Mouse (Mus musculus) heart, adult 18-20 months (tissue): ENCODE measurements around the gene Wnt1. TPM values are rescaled to one million over a fixed set of nuclear protein-coding genes. Genes with fewer than 3 reads are reported as not detected.
"Not testable (repeated sequence)": the region's sequence is repeated elsewhere in the genome, so short reads cannot be mapped to it uniquely, and the experiment has no call there.

Experiments used
- DNase-seq, 2 experiments: peaks; one replicate each; pipeline ENCODE4 v3.0.0; 2021 to 2022; ENCODE audit warnings: mixed read lengths in 1 of 2
- long read RNA-seq, 2 experiments: library from polyadenylated mRNA; stranded (forward); transcript quantifications; one replicate each; pipeline ENCODE4 v2.0.0; 2021
- total RNA-seq, 2 experiments: library from RNA; stranded (reverse); gene quantifications; 2 replicates each; pipeline ENCODE4 v1.2.3; 2021

The Wnt1 gene
- total RNA-seq: not detected
- long read RNA-seq, experiment 1: 0 reads
- long read RNA-seq, experiment 2: 0 reads

DNA sequence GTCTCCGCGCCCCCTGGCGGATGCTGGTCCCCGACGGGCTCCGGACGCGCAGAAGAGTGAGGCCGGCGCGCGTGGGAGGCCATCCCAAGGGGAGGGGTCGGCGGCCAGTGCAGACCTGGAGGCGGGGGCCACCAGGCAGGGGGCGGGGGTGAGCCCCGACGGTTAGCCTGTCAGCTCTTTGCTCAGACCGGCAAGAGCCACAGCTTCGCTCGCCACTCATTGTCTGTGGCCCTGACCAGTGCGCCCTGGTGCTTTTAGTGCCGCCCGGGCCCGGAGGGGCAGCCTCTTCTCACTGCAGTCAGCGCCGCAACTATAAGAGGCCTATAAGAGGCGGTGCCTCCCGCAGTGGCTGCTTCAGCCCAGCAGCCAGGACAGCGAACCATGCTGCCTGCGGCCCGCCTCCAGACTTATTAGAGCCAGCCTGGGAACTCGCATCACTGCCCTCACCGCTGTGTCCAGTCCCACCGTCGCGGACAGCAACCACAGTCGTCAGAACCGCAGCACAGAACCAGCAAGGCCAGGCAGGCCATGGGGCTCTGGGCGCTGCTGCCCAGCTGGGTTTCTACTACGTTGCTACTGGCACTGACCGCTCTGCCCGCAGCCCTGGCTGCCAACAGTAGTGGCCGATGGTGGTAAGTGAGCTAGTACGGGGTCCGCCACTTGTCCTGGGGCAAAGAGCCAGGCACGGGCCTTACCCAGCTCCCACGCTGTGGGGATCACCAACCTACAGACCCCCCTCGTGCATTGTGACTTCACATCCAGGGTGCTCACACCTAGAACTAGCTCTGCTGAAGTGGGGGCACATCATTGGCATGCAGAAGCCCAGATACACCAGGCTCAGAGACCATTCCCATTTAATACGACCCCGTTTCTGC is at the start of gene Wnt1:
Wnt1 (plus strand) TSS at position 197 of the 875 bp plus-strand sequence.
- DNase-seq: peak in 1 of 2 experiments; percentile 73

DNA sequence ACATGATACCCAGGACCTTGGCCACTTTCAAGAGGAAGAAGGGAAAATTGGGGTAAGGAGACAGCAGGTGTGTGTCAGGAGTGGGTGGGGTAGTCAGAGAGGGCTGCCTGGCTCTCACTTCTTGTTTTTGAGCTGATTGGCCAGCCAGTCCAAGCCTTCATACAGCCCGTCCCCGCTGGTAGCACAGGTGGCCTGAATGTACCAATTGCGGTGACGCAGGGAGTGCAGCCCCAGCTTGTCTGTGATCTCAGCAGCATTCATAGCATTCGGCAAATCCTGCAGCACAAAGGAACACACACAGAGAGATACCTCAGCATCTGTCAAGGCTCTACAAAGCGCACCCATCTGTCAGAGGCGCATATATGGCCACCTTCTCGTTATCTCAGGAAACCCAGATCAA is 49.4 kb upstream of the Wnt1 start:
- DNase-seq: no peak

DNA sequence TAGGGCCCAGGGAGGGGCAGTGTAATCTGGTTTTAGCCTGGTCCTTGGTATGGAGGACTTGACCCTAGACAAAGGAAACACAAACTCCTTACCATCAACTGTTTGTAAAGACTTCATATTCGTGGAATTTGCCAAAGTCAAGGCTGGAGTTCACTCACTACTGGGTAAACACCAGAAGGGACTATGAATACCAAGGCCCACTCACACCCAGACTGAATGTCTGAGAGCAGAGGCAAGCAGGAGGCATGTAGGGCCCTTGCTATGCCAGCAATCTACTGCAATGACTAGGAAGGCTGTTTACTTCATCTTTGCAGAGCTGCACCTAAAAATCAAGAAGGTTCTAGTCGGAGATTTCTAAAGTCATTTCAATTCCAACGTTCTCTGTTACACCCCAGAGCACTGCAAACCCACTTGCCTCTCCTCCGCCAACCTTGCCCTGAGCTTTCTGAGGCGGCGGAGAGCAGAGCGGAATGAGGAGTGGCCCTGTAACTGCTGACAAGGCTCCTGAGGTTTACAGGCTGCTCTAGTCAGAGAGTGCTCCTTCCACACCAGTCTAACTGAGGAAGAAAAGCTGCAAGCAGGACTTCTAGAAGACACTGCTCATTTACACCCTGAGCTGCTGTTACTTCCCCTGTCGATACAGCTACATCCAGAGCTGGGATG is 46.8 kb upstream of the Wnt1 start:
- no peak for DNase-seq

DNA sequence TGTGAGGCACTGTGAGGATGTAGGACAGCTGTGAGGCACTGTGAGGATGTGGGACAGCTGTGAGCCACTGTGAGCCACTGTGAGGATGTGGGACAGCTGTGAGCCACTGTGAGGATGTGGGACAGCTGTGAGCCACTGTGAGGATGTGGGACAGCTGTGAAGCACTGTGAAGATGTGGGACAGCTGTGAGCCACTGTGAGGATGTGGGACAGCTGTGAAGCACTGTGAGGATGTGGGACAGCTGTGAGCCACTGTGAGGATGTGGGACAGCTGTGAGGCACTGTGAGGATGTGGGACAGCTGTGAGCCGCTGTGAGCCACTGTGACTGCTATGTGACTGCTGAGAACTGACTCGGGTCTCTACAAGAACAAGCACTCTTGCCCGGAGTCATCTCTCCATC is 45.8 kb upstream of the Wnt1 start:
- DNase-seq: not testable (repeated sequence)

DNA sequence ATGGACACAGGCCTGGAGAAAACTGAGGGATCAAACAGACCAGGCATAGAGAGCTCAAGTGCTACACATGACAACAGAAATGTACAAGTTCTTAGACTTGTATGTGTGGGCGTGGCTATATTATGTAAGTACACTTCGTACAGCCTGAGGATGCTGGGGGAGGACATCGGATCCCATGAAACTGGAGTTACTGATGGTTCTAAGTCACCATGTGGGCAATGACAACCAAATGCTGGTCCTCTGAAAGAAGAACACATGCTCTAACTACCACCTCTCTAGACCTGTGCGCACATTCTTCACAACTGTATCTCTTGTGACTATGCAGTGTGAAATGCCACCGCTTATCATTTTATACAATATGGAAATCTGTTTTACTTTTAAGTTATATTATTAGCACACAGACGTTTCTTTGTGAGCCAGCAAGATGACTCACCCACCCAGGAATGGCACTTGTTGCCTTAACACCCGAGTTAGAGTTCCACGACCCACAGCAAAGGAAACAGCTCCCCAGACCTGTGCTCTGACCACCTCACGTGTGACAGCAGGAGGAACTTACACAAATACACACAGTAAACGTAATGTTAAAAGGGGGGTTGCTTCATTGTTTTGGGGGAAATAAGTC is 43.2 kb upstream of the Wnt1 start:
- DNase-seq: no peak

DNA sequence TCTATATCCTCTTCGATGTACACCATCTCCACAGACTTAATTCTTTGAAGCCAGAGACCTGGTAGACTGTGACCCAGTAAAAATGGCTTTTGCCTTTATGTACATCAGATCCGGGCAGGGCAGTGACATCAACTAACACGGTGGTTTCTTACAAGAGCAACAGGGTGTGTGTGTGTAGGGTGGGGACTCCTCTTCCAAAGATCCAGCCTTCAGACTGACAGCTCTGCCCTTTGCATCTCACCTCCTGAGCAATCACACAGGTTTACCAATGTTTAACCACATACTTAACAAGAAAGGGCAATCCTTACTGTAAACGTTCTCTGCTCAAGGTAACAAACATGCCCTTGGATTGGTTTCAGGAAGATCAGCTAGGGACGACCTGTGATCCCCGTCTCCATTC is 42.4 kb upstream of the Wnt1 start:
- DNase-seq: no peak

DNA sequence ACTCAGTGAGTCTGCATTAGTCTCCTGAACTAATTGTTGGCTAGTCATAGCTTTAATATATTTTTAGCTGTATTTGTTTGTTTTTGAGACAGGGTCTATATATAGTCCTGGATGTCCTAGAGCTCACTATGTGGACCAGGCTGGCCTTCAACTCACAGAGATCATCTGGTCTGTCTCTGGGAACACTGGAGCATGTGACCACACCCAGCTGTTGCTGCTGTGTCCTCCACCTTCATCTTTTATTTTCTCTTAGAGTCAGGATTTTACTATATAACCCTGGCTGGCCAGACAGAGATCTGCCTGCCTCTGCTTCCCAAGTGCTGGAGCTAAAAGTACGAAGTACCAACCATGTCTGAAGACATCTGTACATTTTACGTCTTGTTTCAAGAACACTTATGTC is 40.6 kb upstream of the Wnt1 start:
- no peak for DNase-seq

DNA sequence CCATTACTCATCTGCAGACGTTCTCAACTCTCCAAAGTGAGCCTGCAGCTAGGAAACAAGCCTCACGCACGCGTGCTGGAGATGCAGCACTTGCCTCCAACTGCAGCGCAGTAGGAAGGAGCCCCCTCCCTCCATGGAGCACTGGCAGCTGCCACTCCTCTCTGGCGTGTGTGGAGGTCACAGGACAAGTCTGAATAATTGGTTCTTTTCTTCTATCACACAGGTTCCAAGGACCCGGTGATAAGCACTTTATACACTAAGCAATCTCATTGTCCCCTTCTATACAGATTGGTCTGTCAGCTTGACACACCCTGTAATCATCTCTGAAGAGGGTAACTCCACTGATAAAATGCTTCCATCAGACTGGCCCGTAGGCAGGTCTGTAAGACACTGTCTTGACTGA is 36.6 kb upstream of the Wnt1 start:
- no peak for DNase-seq

DNA sequence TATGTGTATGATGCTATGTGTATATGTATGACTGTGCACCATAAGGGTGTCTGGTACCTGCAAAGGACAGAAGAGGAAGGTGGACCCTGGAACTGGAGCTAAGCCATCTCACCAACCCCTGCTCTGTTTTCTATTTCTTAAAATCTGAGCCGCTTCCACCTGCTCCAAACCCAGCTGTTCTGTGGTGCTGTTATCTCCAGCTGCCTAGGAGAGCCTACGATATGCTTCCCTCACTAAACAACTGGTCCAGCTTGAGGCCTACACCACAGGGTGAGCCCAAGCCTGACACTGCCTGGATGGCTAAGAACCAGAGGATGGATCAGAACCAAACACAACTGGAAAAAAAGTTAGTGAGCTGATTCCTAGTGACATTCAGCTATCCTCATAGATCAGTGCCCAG is 35.5 kb upstream of the Wnt1 start:
- no peak for DNase-seq

DNA sequence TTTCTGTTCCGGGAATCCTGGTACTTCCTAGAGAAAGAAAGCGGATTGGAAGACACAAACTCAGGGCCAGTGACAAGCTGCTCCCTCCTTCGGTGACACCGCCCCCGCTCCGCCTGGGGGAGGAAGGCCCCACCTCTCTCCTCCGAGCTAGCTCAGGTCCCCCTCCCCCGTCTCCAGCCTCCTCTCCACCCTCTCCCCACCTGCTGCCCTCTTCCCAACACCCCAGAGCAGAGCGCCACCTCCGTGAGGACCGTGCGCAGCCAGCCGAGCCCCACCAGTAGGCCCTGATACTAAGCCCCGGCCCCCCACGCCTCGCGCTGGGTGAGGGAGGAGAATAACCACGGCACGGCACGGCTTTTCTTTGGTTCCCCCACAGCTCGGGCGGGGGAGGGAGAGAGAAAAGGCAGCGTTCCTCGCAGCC is 27.4 kb upstream of the Wnt1 start:
- DNase-seq: peak; percentile 56 to 80

DNA sequence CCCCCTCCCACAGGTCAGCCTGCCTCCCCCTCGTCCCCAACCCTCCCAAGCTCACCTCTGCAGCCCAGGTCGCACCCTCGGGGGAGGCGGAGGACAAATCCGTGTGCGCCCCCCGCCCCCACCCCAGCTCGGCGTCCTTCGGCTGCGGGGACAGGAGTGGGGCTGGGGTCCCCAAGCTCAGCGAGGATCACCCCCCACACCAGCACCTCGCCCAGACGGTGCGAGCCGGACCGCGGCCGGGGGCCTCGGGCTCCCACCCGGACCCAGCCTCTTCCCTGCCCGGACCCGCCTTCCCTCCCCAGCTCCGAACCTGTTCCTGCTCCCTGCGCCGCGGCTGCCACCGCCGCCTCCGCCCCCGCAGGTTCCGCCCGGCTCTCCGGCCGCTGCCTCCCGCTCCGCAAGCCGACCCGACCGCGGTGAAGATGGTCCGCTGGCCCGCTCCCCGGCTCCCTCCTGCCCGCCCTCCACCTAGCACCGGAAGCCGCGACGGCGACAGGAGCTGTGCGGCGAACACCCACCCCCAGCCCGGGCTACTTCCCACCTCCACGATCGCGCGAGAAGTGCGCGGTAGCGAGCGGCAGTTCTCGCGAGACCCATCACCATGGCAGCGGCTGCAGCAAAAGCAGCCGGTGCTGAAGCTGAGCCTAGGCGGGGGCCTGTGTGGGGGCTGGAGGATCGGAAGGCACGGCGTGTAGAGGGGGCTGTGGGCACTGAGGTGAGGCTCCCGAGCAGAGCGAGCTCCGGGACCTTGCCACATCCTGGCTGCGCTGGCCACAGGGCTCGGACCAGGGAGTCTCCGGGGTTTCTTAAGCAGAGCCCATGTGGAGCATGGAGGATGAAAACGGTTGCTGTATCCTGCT is 26.8 kb upstream of the Wnt1 start, which contains the start of gene Arf3:
Arf3 (minus strand) TSS at position 545 of the 860 bp plus-strand sequence.
- DNase-seq: peak; percentile 96 to 97

DNA sequence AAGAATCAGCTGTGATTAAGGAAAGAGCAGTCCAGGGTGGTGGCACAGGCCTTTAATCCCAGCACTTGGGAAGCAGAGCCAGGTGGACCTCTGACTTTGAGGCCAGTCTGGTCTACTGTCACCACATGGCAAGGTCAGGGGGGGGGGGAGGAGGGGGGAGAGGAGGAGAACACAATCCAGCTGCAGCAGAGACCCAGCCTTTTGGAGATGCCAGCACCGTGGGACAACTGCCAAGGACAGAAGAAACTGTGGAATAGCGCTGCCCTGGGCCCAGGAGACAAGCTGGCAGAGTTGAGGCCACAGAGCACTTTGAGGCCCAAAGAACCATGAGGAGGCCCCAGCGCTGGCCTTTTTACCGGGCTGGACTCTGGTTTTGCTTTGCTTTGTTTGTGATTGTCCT is 23.7 kb upstream of the Wnt1 start:
- no peak for DNase-seq

DNA sequence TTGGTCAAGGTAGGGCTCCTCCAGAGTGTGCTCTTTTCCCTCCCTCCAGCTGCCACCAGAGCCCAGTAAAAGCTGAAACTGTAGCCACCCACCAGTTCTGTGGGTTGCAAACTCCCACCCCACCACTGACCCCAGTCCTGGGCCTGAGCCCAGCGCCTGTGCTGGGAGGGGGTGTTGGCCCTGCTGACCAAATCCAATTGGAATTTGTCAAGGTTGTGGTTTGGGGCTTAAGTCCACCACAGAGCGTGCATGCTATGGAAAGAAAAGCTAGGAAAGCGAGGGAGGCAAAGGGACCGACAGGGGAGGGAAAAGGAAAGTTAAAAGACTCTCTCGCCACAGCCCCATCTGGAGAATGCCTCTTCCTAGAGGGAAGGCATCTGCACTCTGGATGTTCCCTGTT is 21.4 kb upstream of the Wnt1 start:
- DNase-seq: no peak

DNA sequence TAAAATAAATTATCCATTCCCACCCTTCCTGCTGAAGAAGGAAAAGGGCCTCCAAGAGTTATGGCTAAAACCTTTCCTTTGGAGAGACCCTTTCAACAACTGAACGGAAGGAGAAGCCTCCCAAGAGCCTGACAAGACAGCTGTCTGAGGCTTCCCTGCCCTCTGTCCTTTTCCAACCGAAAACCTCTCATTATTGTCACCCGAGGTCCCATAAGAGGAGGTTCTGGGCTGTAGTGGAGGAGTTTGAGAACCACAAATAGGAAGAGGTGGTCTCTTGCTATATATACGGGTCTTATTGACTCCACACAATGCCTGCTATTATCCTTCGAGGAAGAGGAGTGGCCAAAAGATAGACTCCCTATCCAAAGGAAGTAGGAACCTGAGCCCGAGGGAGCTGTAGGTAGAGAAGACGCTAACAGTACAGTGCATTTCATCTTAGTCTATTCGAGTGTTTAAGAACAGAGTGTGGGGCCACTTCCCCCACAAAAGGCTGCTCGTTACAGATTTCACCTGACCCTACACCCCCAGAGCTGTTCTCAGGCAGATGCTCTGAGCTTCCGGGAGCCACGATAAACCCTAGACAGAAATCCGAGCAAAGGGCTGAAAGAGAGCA is 17.7 kb upstream of the Wnt1 start:
- no peak for DNase-seq

DNA sequence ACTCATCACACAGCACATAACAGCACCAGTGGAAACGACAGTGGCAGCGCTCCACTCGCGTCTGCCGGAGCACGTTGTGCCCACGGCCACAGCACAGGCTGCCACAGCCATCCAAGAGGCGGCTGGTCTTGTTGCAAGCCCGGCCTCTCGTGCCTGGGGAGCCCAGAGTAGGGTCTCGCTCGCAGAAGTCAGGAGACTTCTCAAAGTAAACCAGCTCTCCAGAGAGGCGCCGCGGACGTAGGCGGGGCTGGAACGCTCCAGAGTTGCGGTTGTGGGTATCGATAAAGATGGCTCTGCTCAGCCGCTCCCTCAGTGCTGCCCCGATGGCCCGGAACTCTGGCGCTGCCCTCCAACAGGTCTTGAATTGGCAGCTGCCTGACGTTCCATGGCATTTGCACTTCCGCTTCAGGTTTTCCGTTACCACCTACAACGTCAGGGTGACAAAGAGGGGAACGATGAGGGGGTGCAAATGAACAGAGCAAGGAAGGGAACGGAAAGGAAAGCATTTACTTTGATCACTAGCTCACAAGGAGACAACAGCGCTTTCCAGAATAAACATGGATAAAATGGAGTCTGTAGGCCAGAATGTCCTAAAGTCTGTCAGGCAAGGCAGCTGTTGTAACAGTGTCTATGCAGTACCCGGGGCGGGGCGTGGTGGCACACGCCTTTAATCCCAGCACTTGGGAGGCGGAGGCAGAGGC is 17.0 kb upstream of the Wnt1 start:
- no peak for DNase-seq

DNA sequence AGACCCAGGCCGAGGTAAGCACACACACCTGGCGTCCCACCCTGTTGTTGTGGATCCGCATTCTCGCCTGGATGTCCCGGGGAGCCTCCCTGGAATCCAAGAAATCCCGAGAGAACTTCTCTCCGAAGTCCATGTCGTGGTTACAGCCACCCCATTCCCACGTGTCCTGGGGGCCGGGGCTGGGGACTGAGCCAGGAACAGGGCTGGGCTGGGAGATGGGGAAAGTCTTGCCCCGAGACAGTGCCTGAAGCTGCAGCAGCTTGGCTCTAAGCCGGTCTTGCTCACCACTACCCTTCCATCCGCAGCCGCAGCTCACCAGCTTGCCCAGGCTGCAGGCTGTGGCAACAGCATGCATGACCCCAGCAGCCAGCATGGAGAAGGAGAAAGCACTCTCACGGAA is 15.6 kb upstream of the Wnt1 start:
- no peak for DNase-seq

DNA sequence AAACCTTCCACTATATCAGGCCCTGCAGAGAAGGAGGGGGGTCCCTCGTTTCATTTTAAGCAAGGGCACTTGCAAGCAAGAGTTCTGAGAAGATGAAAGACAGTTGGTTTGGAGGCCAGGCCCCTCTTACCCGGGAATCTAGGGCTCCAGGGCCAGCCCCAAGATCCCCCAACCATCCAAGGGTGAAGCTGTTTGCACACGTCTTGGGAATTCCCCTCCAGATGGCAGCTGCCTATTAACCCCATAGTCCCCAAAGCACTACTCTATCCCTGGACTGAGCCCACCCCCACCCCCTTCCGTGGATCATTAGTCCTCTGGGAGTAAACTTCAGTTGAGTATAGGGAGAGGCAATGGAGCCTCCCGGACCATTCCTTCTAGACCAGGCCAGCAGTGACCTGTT is 14.1 kb upstream of the Wnt1 start:
- DNase-seq: no peak

DNA sequence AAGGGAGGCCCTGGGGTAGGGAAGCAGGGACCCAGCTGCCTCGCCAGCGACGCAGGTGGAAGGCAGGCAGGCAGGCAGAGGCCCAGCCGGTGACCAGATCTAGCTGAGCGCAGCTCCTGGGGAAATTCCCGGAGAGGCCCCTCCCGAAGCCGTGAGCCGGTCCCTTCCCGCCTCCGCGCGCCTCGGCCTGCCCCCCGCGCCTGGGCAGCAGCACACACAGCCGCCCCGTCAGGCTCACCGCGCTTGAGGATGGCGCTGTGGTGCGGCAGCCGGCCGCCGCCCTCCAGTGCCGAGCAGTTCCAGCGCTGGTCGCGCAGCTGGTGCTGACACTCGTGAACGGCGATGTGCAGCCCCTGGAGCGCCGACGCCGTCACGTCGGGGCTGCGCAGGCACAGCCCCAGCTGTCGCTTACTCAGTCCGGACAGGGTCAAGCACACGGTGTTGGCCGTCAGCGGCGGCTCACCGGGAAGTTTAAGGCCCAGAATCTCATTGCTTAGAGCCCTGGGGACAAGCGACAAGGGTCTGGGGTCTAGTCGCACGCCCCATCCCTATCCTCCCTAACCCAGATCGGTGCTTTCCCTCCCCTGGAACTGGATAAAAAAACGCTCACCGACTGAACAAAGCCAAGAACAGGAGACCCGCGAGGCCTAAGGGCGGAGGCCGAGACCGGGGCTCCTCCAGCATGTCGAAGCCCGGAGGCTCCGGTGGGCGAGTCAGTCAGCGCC is 13.2 kb upstream of the Wnt1 start:
- DNase-seq: peak in 1 of 2 experiments; percentile 23

DNA sequence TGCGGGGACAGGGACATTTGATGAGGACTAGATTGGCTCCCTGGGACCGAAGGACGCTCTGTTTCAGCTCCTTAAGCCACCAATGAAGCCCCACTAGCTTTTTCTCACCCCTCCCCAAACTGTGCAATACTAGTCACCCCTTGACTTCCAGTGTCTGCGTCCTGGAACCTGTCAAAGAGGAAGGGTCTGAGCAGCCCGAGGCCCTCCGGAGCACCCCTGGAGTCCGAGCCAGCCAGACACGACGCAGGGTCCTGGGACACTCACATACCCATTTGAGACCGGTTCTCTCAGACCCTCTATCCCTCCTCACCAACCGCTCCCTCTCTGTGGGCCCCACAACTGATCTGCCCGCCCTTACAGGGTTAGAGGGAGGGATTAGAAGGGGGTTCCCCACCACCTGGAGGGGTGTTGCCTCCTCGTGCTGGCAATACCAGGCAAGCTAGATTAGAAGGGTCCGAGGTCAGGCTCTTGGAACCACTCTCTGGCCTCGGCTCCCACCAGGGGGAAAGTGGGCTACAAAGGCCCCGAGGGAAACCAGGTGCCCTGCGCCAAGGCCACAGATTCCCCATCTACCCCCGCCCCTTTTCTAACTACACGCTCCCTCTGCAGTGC is 12.5 kb upstream of the Wnt1 start:
- no peak for DNase-seq

DNA sequence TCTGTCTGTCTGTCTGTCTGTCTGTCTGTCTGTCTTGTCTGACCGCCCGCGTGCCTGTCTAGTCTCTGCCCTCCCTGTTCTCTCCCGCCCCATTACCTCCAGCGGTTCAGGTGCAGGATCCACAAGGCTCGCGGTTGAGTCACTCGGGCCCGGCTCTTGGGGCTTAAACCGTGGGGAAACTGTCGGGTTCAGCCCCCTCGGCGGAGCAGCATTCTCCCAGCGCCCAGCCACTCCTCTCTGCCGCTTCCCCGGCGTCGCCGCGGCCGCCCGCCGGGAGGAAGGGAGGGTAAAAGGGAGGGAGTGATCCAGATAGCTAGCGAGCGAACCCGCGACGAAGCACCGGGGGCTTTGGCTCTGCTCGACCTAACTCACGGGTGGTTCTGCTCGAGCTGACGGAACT is 11.9 kb upstream of the Wnt1 start, which contains the start of gene Wnt10b:
Wnt10b (minus strand) TSS at position 389 of the 400 bp plus-strand sequence.
- DNase-seq: peak in 1 of 2 experiments; percentile 38
